ENCODE assay signal across 7 mouse cellular contexts in genomic region chr4:83486117-83486901, GRCm38 (mm10). TPM values are rescaled to one million over a fixed set of nuclear protein-coding genes. Genes with fewer than 3 reads are reported as not detected.
A peak's percentile ranks its signal among the peaks of the same experiment; 100 is the strongest.
DNase-seq lines count a peak whose midpoint lies in the region; ATAC-seq and TF ChIP-seq lines count a peak whose summit lies in the region.

Gene Psip1, minus strand, starts transcription at chr4:83486459.

- peak within 1 kb of the TSS; percentile 71 for H3K9ac ChIP-seq in intestine, postnatal 0 days (ENCODE audit: low read depth, low read length)
- H3K9ac ChIP-seq in midbrain, embryonic 12.5 days (replicated peaks): peak within 1 kb of the TSS; percentile 98

- H3K4me1 ChIP-seq in intestine, postnatal 0 days (replicated peaks; ENCODE audit: control insufficient read depth, insufficient read depth, low read length): 0 out of 2 replicates have a peak, but pooled peaks cover 3% of the 10 kb centered on the region
- peaks cover 38% of the 10 kb centered on the region for H3K4me1 ChIP-seq in midbrain, embryonic 12.5 days
- 0 out of 2 replicates have a peak, but pooled peaks cover 2% of the 10 kb centered on the region for H3K4me1 ChIP-seq in small intestine, adult 2 months (ENCODE audit: control insufficient read depth, insufficient read depth, insufficient read length, low read length)

- no peak; the same call in 1 of the 2 replicates for TF ChIP-seq POLR2A in small intestine, adult 2 months (IDR thresholded peaks at IDR 0.05; ENCODE audit: low read depth, low read length)

- no peaks in the 10 kb centered on the region; the same call in 1 of the 2 replicates for H3K36me3 ChIP-seq in intestine, postnatal 0 days (ENCODE audit: control insufficient read depth, insufficient read depth)
- H3K36me3 ChIP-seq in midbrain, embryonic 12.5 days: peaks cover 24% of the 10 kb centered on the region
- peaks cover 3% of the 10 kb centered on the region; the same call in 1 of the 2 replicates for H3K36me3 ChIP-seq in small intestine, adult 2 months (ENCODE audit: control insufficient read depth, insufficient read depth, low read length)

- H3K4me2 ChIP-seq in intestine, postnatal 0 days (replicated peaks; ENCODE audit: low read depth): peak within 1 kb of the TSS; percentile 78
- H3K4me2 ChIP-seq in midbrain, embryonic 12.5 days (replicated peaks): peak within 1 kb of the TSS; percentile 66

- H3K4me3 ChIP-seq in intestine, postnatal 0 days (ENCODE audit: low read depth, low read length): peak within 1 kb of the TSS; percentile 91
- H3K4me3 ChIP-seq in midbrain, embryonic 12.5 days: peak within 1 kb of the TSS; percentile 99
- peak within 1 kb of the TSS; percentile 87 for H3K4me3 ChIP-seq in small intestine, adult 2 months (ENCODE audit: low read depth, low read length)

- H3K27ac ChIP-seq in intestine, postnatal 0 days (ENCODE audit: low read depth, low read length): peak within 1 kb of the TSS; percentile 87
- peak within 1 kb of the TSS; percentile 100 for H3K27ac ChIP-seq in midbrain, embryonic 12.5 days (replicated peaks)
- H3K27ac ChIP-seq in small intestine, adult 2 months (ENCODE audit: insufficient read depth, low read depth, low read length): peak within 1 kb of the TSS; percentile 87

- intact Hi-C loops in left cerebral cortex, postnatal 4 days (cut with DNase I): loop anchor here (5.0 kb wide), 1 partner anchor 81 kb away; no protein-coding TSS in a partner anchor

- WGBS in intestine, postnatal 0 days: under 1% methylated on average over 68 of the region's 86 CpGs
- WGBS in midbrain, embryonic 12.5 days: under 1% methylated on average over 56 of the region's 86 CpGs
- WGBS in small intestine, adult 2 months: under 1% methylated on average over 63 of the region's 86 CpGs

- peak; percentile 94 for ATAC-seq in intestine, postnatal 0 days
- ATAC-seq in midbrain, embryonic 12.5 days (ENCODE audit: low FRiP score, low read depth): peak; percentile 95

- TF ChIP-seq CTCF in intestine, postnatal 0 days (IDR thresholded peaks at IDR 0.05; ENCODE audit: low read depth): peak; percentile 54
- peak; percentile 49; the same call in 1 of the 2 replicates for TF ChIP-seq CTCF in small intestine, adult 2 months (IDR thresholded peaks at IDR 0.05; ENCODE audit: extremely low read depth, insufficient read length, insufficient replicate concordance, low read depth, low read length)

- no peaks in the 10 kb centered on the region for H3K9me3 ChIP-seq in intestine, postnatal 0 days (ENCODE audit: control insufficient read depth)
- no peaks in the 10 kb centered on the region for H3K9me3 ChIP-seq in midbrain, embryonic 12.5 days

- H3K27me3 ChIP-seq in intestine, postnatal 0 days (replicated peaks; ENCODE audit: control insufficient read depth, insufficient read depth, low read length): no peaks in the 10 kb centered on the region
- no peaks in the 10 kb centered on the region for H3K27me3 ChIP-seq in midbrain, embryonic 12.5 days
- no peaks in the 10 kb centered on the region for H3K27me3 ChIP-seq in small intestine, adult 2 months (ENCODE audit: control insufficient read depth, insufficient read depth, low read length)

- peak; percentile 70 for DNase-seq in adrenal gland, adult 8-10 months
- DNase-seq in embryo, embryonic 9.5 days (ENCODE audit: extremely low spot score): peak; percentile 94
- no peak for DNase-seq in gonadal fat pad, adult 2 months (ENCODE audit: low read depth)
- peak; percentile 94 for DNase-seq in left cerebral cortex, postnatal 4 days

RNA-seq across cellular contexts. Expression of gene Psip1, which starts in this region (rescaled TPM):
- 10 to 100 TPM; 49.0 to 67.3 (median 52.6) TPM for total RNA-seq in adrenal gland, adult 8-10 months (2022)
- 17.7 and 22.2 TPM in 2 replicates for polyA plus RNA-seq in gonadal fat pad, adult 2 months (2012; rRNA removed)
- polyA plus RNA-seq in intestine, postnatal 0 days (2015; fragmentation: Nextera tagmentation; extraction: Ambion mirVana): 32.1 and 32.4 TPM in 2 replicates
- total RNA-seq in left cerebral cortex, postnatal 4 days (2021): 100 to 1,000 TPM; 271 to 277 TPM
- polyA plus RNA-seq in midbrain, embryonic 12.5 days (2016; fragmentation: Nextera tagmentation; extraction: Ambion mirVana): 449 and 520 TPM in 2 replicates
- 9.1 and 14.1 TPM in 2 replicates for polyA plus RNA-seq in small intestine, adult 2 months (2012; rRNA removed)

Comparison
In these comparisons a context has a peak if more than half of its experiments do, and no peak if none do; other contexts are left out.
1. RNA of gene Psip1 (polyA plus RNA-seq): 449 to 520 TPM in midbrain, embryonic 12.5 days; 32.1 to 32.4 TPM in intestine, postnatal 0 days, 17.7 to 22.2 TPM in gonadal fat pad, adult 2 months and 9.1 to 14.1 TPM in small intestine, adult 2 months; every median in the first group is over 10 times any median in the second.
2. Peak in every context shown above with its lines, with median percentiles within 50 percentile points of each other: H3K27ac ChIP-seq and H3K4me3 ChIP-seq.